Mouse (Mus musculus) heart, adult 2 months (tissue): ENCODE data around the gene Phf20.

Experiments
- CTCF ChIP-seq: fragments of 200-600 bp; IDR thresholded peaks from 2 replicates; pipeline ENCODE4 v1.8.1; 2022; ENCODE audit warnings: antibody characterized with exemption, mild to moderate bottlenecking, moderate library complexity
- EP300 ChIP-seq: fragments of 200-500 bp; IDR thresholded peaks from 2 replicates; pipeline ENCODE4 v1.6.1; 2011; ENCODE audit warnings: low read depth, low read length, control low read depth; ENCODE audit not compliant: insufficient read depth
- POLR2A ChIP-seq: fragments of 200-500 bp; IDR thresholded peaks from 2 replicates; pipeline ENCODE4 v1.6.1; 2011; ENCODE audit warnings: mild to moderate bottlenecking, low read depth, low read length, control low read depth; ENCODE audit not compliant: insufficient read depth

GRCm38 (mm10) chr2:156199944-156200343 lies 3.7 kb downstream of the Phf20 start:
- no peak for TF ChIP-seq CTCF
- no peak for TF ChIP-seq POLR2A
- TF ChIP-seq EP300: no peak
